Mouse (Mus musculus) kidney, postnatal 4 days (tissue): Measurements from ENCODE around the gene Slc25a26.

Experiments used
- DNase-seq, 2 experiments: peaks; one replicate each; pipeline ENCODE4 v3.0.0; 2021; ENCODE audit warnings: mixed read lengths in 2 of 2

The Slc25a26 gene

DNA sequence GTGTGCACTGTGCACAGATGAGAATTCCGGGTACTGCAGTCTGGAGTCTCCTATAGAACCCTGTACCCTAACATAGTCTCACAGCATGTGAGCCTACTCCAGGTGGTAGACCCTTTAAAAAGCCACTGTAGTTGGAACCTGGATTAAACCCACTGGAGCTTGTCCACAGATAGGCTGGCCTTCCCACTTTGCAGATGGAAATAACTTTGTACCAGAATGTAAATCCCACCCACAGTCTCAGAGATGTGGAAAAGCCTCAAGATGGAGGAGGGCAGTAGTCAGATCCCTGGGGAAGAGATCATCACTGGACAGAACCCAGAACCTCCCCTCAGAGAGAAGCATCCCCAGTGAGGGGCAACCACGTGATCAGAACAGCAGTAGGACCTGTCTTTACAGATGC is 143.9 kb downstream of the Slc25a26 start:
- no peak for DNase-seq

DNA sequence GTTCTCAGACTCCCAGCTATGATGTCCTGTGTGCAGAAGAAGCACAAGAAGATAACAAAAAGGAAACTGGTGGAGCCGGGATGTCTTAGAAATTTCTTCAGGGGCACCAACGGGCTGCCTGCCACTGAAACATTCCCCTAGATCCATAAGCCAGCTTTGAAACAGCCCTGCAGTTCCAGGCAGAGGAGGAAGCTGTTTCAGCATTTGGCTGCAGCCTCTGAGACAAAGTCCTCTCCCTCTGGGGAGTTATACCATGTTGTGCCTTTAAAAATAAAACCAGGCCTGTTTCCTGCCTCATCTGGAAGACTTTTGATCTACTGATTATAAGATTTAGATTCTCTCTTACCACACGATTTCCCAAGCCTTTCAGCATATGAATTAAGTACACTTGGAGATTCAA is 144.5 kb downstream of the Slc25a26 start:
- DNase-seq, result no peak

DNA sequence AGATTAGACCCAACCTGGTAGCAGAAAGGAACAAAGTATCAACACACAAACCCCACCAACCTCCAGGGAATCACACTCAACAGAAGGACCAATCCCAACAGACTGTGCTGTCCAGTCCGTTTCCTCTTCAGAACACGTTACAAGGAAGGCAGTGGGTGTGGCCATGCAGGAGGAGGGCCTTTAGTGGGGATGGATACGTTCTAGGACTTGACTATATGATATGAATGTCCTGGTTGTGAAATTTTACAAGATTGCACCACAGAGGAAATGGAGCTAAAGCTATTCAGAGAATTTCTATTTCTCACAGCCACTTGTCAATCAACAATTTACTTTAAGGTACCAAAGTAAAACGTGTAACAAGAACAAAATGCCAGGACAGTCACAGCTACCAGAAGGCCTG is 145.6 kb downstream of the Slc25a26 start:
- no peak for DNase-seq

DNA sequence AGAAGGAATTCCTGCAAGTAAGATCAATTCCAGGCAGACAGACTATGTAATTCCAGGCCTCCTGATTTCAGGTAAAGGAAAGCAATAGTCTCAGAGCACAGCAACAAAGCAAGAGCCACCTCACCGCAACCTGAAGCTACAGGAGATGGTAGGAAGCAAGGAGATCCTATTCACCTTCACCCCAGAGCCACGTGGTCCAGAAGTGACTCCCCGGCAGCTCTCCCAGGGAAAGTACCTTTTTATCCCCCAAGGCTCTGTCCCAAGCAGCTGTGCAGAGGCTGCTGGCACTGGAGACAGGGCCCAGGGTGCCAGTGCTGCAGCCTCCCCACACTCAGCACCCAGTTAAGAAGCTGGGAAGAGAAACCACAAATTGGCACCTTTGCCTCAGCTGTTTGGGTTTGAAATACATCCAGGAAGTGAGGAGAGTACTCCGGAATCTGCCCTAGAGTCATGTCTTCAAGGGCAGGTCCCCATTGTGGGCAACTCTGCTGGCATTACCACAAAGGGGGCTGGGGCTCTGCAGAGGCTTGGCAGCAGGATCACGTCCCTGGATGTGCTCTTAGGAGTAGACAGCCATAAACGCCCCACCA is 146.2 kb downstream of the Slc25a26 start:
- DNase-seq, result no peak

DNA sequence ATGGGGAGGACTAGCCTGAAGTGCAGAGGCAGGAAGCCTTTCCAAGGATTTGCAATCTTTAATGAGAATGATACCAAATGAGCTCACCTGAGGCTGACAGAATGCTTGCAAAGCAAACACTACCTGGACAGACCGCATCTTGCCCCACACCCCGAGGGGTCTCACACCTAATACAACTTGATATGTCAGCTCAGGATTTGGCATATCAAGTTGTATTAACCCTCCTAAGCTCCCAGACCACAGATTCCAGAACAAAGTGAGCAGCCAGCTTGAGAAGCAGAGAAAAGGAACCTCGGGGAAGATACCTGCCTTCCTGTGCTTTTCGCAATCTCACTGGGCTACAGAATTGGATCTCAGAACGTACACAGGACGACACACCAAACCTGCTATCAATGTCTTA is 146.8 kb downstream of the Slc25a26 start:
- no peak for DNase-seq

DNA sequence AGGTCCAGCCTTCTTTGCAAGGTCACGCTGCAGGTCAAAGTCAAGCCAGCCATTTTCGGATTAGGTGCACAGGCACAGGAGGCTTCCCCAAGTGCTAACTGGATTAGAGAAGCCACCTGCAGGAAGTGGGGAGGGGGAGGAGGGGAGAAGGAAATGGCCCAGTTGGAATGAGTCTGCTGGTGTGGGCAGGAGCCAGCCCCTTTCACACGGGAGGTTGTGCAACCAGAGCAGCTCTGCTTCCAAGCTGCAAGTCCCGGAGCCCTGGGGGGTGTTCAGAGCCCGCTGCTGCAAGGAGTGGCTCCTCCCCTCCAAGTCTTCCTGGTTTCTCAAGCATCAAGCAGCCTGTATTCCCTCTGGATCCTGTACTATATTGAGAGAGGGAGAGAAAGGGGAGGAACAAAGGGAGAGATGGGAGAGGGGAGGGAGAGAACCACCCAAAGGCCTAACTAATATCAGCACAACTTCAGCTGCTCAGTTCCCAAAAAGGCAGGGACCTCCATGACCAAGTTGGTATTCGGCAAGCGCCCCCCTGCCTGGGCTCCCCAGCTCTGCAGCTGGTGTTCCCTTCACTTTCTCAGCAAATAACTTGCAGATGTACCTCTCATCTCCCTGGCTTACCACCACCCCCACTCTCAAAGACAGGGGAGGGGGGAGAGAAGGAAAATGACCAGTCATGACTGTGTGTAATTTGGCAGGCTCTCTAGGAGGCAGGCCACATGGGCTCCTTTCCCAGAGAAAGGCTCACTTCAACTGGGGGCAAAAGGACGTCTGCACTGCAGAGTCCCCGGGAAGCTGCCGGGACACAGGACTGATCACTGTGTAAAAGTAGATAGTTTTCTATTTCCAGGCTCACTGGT is 147.7 kb downstream of the Slc25a26 start:
- peak; percentile 74 to 82 for DNase-seq

DNA sequence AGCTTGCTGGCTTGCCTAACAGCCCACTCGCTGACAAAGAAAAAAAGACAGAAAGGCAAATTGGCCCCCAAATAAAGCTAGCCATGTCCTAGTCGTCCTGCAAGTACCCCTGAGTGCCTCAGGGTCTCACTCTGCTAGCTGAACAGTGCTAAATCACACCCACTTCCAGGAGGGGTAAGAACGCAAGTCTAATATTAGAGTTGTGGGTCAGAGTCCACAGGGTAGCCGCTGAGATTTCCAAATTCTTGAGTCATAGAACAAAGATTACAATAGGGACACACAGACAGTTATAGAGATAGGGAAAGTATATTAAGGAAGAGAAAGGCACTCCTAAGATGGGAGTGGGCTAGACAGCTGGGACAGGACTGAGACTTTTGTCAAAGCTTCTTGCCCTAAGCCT is 148.4 kb downstream of the Slc25a26 start:
- DNase-seq, result no peak

DNA sequence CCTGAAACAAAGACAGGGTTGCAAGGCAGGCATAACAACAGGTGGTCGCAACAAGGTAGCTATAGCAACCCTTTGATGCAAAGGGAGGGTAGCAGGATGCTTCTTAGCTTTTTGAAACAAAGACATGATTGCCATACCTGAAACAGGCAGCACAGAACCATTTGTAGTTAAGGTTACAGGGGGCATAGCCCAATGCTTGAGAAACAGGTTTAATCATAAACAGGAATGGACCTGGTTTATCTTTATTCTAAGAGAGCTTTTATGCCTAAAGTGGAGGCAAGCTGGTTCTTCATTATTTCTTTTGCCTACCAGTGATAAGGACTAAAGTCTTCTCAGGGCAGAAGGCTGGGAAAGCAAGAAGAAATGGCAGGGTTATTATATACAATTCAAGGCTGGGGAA is 149.5 kb downstream of the Slc25a26 start:
- no peak for DNase-seq

DNA sequence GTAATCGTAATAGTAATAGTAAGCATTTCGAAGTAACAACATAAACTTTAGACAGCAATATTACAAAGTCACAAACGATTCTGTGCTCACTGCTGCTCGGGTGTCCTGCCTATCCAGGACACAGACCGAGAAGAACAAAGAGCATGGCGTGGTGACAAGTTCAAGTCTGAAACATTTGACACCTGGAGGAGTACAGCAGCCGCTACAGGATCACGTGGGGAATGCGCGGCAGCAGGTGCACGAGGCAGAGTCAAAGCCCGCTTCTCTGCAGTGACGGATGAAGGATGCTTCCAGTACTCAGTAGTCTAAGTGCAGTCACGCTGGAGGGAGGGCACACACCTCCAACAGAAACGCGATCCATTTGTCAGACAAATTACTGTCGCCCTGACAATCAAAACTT is 151.4 kb downstream of the Slc25a26 start:
- no peak for DNase-seq

DNA sequence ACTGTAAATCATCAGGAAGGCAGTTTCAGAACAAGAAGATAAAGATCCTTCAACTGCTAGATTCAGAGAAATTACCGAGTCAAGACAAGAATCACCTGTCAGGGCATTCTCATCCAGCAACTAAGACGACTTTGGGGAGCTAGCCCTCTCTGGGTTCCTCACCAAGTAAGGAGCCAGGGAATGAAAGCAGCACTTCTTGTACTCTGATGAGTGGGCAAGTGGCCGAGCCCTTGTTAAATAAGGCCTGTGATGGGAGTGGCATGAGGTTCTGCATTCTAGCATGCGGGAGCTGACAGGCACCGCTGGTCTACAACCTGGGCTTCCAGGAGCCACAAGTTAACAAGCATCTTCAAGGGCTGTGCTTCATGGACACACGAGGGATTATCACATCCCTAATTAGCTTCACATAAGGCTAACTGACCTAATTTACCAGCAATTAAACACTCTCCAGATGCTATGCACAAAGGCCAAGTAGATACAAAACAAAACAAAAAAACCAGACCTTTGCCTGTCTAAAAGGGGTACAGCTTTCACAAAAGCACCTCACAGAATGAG is 152.6 kb downstream of the Slc25a26 start:
- DNase-seq, result no peak

DNA sequence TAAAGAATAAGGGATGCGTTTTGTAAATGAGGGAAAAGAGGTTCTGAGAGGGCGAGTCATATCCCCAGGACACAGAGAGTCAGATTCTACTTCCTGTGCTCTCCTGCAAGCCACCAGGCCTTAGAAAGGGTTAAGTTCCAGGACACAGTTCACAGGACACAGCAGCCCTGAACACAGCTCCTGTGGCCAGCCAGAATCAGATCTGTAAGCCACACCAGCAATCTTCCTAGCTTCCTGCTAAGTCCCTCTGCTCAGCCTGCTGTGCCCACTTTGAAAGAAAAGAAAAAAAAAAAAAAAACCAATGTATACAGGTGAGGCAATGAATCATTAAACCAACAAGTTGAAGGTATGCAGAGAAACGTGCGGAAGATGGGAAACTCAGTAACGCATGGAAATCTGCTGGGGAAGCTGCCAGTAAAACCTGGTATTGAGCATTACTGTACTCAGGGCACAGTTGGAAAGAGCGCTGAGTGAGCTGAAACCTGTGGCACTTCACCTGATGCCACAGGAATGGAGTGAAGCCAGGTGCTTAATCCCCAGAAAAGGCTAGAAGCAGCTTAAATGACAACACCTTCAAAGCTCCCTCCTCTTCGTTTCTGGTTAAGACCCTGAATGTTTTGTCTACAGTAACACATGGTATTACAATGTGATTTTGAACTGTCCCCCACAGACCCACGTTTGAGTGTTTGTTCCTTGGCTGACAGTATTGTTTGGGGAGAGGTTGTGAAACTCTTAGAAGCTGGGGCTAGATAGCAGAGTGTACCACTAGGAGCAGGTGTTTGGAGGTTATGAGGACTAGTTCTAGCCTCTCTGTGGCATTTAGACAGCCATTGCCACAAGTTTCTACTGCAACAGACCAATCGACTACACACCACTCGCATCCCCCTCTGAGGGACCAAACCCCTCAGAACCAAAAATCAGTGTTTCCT is 153.5 kb downstream of the Slc25a26 start:
- DNase-seq, result peak; percentile 27 to 54
